Mouse (Mus musculus) C2C12 (cell line): ENCODE results near the gene Asic2. TPM values are rescaled to one million over a fixed set of nuclear protein-coding genes. Genes with fewer than 3 reads are reported as not detected.

Experiments used
- H3K27me3 ChIP-seq: one replicate; pipeline ENCODE4 v1.6.1; 2011; ENCODE audit not compliant: control insufficient read depth, insufficient read depth, insufficient read length
- H3K36me3 ChIP-seq: one replicate; pipeline ENCODE4 v1.6.1; 2011; ENCODE audit not compliant: control insufficient read depth, insufficient read depth
- H3K4me3 ChIP-seq: one replicate; pipeline ENCODE4 v1.5.1; 2011; ENCODE audit warnings: mild to moderate bottlenecking, control low read depth; ENCODE audit not compliant: poor library complexity, insufficient read depth, severe bottlenecking
- H3K79me2 ChIP-seq: one replicate; pipeline ENCODE4 v1.6.1; 2011; ENCODE audit not compliant: control insufficient read depth, insufficient read depth
- H3K79me3 ChIP-seq: one replicate; pipeline ENCODE4 v1.6.1; 2011; ENCODE audit warnings: low read depth, control low read depth
- H3ac ChIP-seq: one replicate; pipeline ENCODE3; 2011; ENCODE audit warnings: low read depth; ENCODE audit not compliant: control insufficient read depth, insufficient read length
- CEBPB ChIP-seq: IDR thresholded peaks from one replicate; pipeline ENCODE4 v1.6.1; 2011; ENCODE audit warnings: low read depth, mild to moderate bottlenecking, control low read depth, moderate library complexity
- CTCF ChIP-seq: IDR thresholded peaks from one replicate; pipeline ENCODE4 v1.5.1; 2011; ENCODE audit not compliant: control insufficient read depth, insufficient read depth, insufficient read length
- FOSL1 ChIP-seq: IDR thresholded peaks from one replicate; pipeline ENCODE4 v1.8.0; 2011; ENCODE audit warnings: mild to moderate bottlenecking, low read length; ENCODE audit not compliant: poor library complexity, insufficient read depth, severe bottlenecking
- MAX ChIP-seq: IDR thresholded peaks from one replicate; pipeline ENCODE4 v1.6.1; 2011; ENCODE audit warnings: mild to moderate bottlenecking, control low read depth
- MYOD1 ChIP-seq: IDR thresholded peaks from one replicate; pipeline ENCODE4 v1.6.1; 2011; ENCODE audit warnings: low read depth; ENCODE audit not compliant: control insufficient read depth, insufficient read length
- MYOG ChIP-seq: IDR thresholded peaks from one replicate; pipeline ENCODE4 v1.6.1; 2011; ENCODE audit not compliant: control insufficient read depth, insufficient read length; ENCODE audit errors: extremely low read depth
- USF1 ChIP-seq: IDR thresholded peaks from one replicate; pipeline ENCODE4 v1.6.1; 2011; ENCODE audit warnings: low read depth, mild to moderate bottlenecking, control low read depth, moderate library complexity
- polyA plus RNA-seq: library from polyadenylated mRNA; unstranded; fragments of >200 nt; fragmentation: generic; extraction: Trizol; gene quantifications from one replicate; pipeline ENCODE4 v1.2.1, GENCODE M21; 2012; ENCODE audit warnings: missing spikeins

Asic2 gene
- polyA plus RNA-seq, 1 experiment: not detected

- Histone ChIP-seq H3K4me3 (no peak overlapping the region), H3K79me3 (no peaks in the 10 kb centered on the region), H3ac (no peak overlapping the region), H3K27me3 (no peaks in the 10 kb centered on the region), H3K36me3 (no peaks in the 10 kb centered on the region), H3K79me2 (no peaks in the 10 kb centered on the region)
- TF ChIP-seq MAX (no peak), CTCF (no peak), USF1 (no peak), MYOD1 (no peak), FOSL1 (no peak), MYOG (no peak), CEBPB (no peak)
These were observed 765.7 kb downstream of the Asic2 start for GRCm38 (mm10) chr11:81202578-81202977.

- Histone ChIP-seq H3ac (no peak overlapping the region), H3K4me3 (no peak overlapping the region), H3K36me3 (no peaks in the 10 kb centered on the region), H3K79me3 (no peaks in the 10 kb centered on the region), H3K27me3 (no peaks in the 10 kb centered on the region), H3K79me2 (no peaks in the 10 kb centered on the region)
- no peak for TF ChIP-seq MYOG
- TF ChIP-seq CTCF: no peak
- TF ChIP-seq CEBPB: no peak
These were observed 774.4 kb downstream of the Asic2 start for GRCm38 (mm10) chr11:81193856-81194255.

GRCm38 (mm10) chr11:81192155-81192554 lies 776.1 kb downstream of the Asic2 start:
- Histone ChIP-seq H3K27me3 (no peaks in the 10 kb centered on the region), H3K4me3 (no peak overlapping the region), H3K79me2 (no peaks in the 10 kb centered on the region), H3K36me3 (no peaks in the 10 kb centered on the region), H3ac (no peak overlapping the region), H3K79me3 (no peaks in the 10 kb centered on the region)
- TF ChIP-seq FOSL1 (no peak), CTCF (no peak), CEBPB (no peak), MAX (no peak), USF1 (no peak), MYOG (no peak), MYOD1 (no peak)

GRCm38 (mm10) chr11:81189103-81189502 lies 779.2 kb downstream of the Asic2 start:
- H3K79me3 ChIP-seq: no peaks in the 10 kb centered on the region
- no peaks in the 10 kb centered on the region for H3K79me2 ChIP-seq
- no peak overlapping the region for H3ac ChIP-seq
- no peak overlapping the region for H3K4me3 ChIP-seq
- TF ChIP-seq MAX: no peak
- no peak for TF ChIP-seq MYOD1
- TF ChIP-seq CEBPB: no peak
- no peak for TF ChIP-seq USF1
- TF ChIP-seq MYOG: no peak
- TF ChIP-seq FOSL1: no peak
- no peak for TF ChIP-seq CTCF
- no peaks in the 10 kb centered on the region for H3K36me3 ChIP-seq
- peaks cover 3% of the 10 kb centered on the region for H3K27me3 ChIP-seq

- H3K27me3 ChIP-seq: peaks cover 3% of the 10 kb centered on the region
- no peaks in the 10 kb centered on the region for H3K79me3 ChIP-seq
- H3K4me3 ChIP-seq: no peak overlapping the region
- TF ChIP-seq MAX (no peak), MYOD1 (no peak), FOSL1 (no peak), CEBPB (no peak), CTCF (no peak), MYOG (no peak)
- no peaks in the 10 kb centered on the region for H3K36me3 ChIP-seq
- H3ac ChIP-seq: no peak overlapping the region
- H3K79me2 ChIP-seq: no peaks in the 10 kb centered on the region
These were observed 780.4 kb downstream of the Asic2 start for GRCm38 (mm10) chr11:81187851-81188250.

GRCm38 (mm10) chr11:81184721-81185120 lies 783.5 kb downstream of the Asic2 start:
- Histone ChIP-seq H3K27me3 (peaks cover 6% of the 10 kb centered on the region), H3ac (no peak overlapping the region), H3K79me3 (no peaks in the 10 kb centered on the region), H3K36me3 (no peaks in the 10 kb centered on the region), H3K4me3 (no peak overlapping the region), H3K79me2 (no peaks in the 10 kb centered on the region)
- no peak for TF ChIP-seq MYOG
- no peak for TF ChIP-seq MYOD1

GRCm38 (mm10) chr11:81164890-81165289 lies 803.4 kb downstream of the Asic2 start:
- no peaks in the 10 kb centered on the region for H3K36me3 ChIP-seq
- H3K79me2 ChIP-seq: no peaks in the 10 kb centered on the region
- TF ChIP-seq MYOG (no peak), CEBPB (no peak), USF1 (no peak), MAX (no peak), CTCF (no peak), FOSL1 (no peak), MYOD1 (no peak)
- no peak overlapping the region for H3ac ChIP-seq
- no peaks in the 10 kb centered on the region for H3K79me3 ChIP-seq
- H3K27me3 ChIP-seq: no peaks in the 10 kb centered on the region
- H3K4me3 ChIP-seq: no peak overlapping the region
